In the genomic region with DNA sequence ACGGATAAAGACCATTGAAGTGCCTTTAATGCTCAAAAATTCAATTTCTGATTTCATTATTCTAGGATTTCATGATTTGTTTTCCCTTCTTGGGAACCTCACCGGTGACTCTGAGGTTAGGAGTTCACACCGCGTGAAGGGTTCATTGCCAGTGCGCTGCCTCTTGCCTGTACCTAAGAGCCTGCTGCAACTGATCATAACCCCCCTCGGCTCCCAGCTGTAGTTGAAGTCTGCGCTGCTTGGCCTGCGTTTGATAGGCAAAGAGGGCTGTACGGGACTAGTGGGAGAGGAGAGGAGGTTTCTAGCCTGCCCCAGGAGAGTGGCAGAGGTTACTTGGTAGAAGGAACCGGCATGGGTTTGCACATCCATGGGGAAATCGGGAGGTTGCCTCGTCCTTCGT, we compare ENCODE assay signal across 14 mouse cellular contexts.
DNase-seq lines count a peak whose midpoint lies in the region; ATAC-seq and TF ChIP-seq lines count a peak whose summit lies in the region.
"Had no signal": no experiment of that assay in that cellular context is flagged by ENCODE, and none has a peak within 500 bp of the region (broad histone marks: within the 10 kb centered on the region; RNA-seq: fewer than 3 reads in every experiment).

No protein-coding gene starts in this region.

- 0 out of 2 replicates have a peak overlapping the region, but pooled peaks have one; percentile 37 for H3K27ac ChIP-seq in forebrain, embryonic 10.5 days
- no peak overlapping the region for H3K27ac ChIP-seq in forebrain, embryonic 11.5 days (ENCODE audit: low read depth, low read length)
- peak overlapping the region; percentile 12; the same call in 1 of the 2 replicates for H3K27ac ChIP-seq in intestine, embryonic 16.5 days (ENCODE audit: low read length)
- no peak overlapping the region for H3K27ac ChIP-seq in intestine, postnatal 0 days (ENCODE audit: low read depth, low read length)
- H3K27ac ChIP-seq in embryonic facial prominence, embryonic 10.5 days (replicated peaks), result peak overlapping the region; percentile 40
- H3K27ac ChIP-seq in limb, embryonic 14.5 days (replicated peaks; ENCODE audit: low read depth, low read length), result peak overlapping the region; percentile 81
- no peak overlapping the region for H3K27ac ChIP-seq in cerebellum, adult 2 months (ENCODE audit: insufficient read depth, low read length)
- H3K27ac ChIP-seq: liver, embryonic 14.5 days had no signal

- intact Hi-C loops in left cerebral cortex, postnatal 4 days (cut with DNase I), result no loop called here

- peaks cover 50% of the 10 kb centered on the region for H3K4me1 ChIP-seq in forebrain, embryonic 10.5 days
- H3K4me1 ChIP-seq in forebrain, embryonic 11.5 days (replicated peaks; ENCODE audit: control insufficient read depth, insufficient read depth, low read length), result peaks cover 4% of the 10 kb centered on the region
- peaks cover 15% of the 10 kb centered on the region for H3K4me1 ChIP-seq in intestine, embryonic 16.5 days (ENCODE audit: control insufficient read depth, insufficient read depth, low read length)
- H3K4me1 ChIP-seq in intestine, postnatal 0 days (replicated peaks; ENCODE audit: control insufficient read depth, insufficient read depth, low read length), result no peaks in the 10 kb centered on the region
- H3K4me1 ChIP-seq in embryonic facial prominence, embryonic 10.5 days, result peaks cover 73% of the 10 kb centered on the region
- peaks cover 48% of the 10 kb centered on the region for H3K4me1 ChIP-seq in limb, embryonic 14.5 days (ENCODE audit: control insufficient read depth, insufficient read depth, low read length)
- H3K4me1 ChIP-seq in cerebellum, adult 2 months (ENCODE audit: control insufficient read depth, insufficient read depth, low read length), result peaks cover 1% of the 10 kb centered on the region; the same call in 1 of the 2 replicates

- H3K27me3 ChIP-seq in forebrain, embryonic 10.5 days (ENCODE audit: poor library complexity, severe bottlenecking), result no peaks in the 10 kb centered on the region
- no peaks in the 10 kb centered on the region for H3K27me3 ChIP-seq in forebrain, embryonic 11.5 days (ENCODE audit: control insufficient read depth, insufficient read depth, low read length)
- H3K27me3 ChIP-seq in intestine, embryonic 16.5 days (replicated peaks; ENCODE audit: control insufficient read depth, insufficient read depth, low read length), result no peaks in the 10 kb centered on the region
- H3K27me3 ChIP-seq in intestine, postnatal 0 days (replicated peaks; ENCODE audit: control insufficient read depth, insufficient read depth, low read length), result no peaks in the 10 kb centered on the region
- H3K27me3 ChIP-seq in embryonic facial prominence, embryonic 10.5 days (replicated peaks; ENCODE audit: low read depth, poor library complexity, severe bottlenecking), result no peaks in the 10 kb centered on the region
- no peaks in the 10 kb centered on the region for H3K27me3 ChIP-seq in limb, embryonic 14.5 days (ENCODE audit: control insufficient read depth, insufficient read depth, low read length)
- no peaks in the 10 kb centered on the region for H3K27me3 ChIP-seq in cerebellum, adult 2 months (ENCODE audit: control insufficient read depth, insufficient read depth, low read length)
- H3K27me3 ChIP-seq: midbrain, embryonic 12.5 days had no signal

- H3K4me3 ChIP-seq in forebrain, embryonic 10.5 days, result no peak overlapping the region
- no peak overlapping the region for H3K4me3 ChIP-seq in forebrain, embryonic 11.5 days (ENCODE audit: low read depth, low read length)
- no peak overlapping the region for H3K4me3 ChIP-seq in intestine, embryonic 16.5 days (ENCODE audit: low read length)
- H3K4me3 ChIP-seq in intestine, postnatal 0 days (ENCODE audit: low read depth, low read length), result no peak overlapping the region
- no peak overlapping the region for H3K4me3 ChIP-seq in embryonic facial prominence, embryonic 10.5 days
- no peak overlapping the region for H3K4me3 ChIP-seq in limb, embryonic 14.5 days (replicated peaks; ENCODE audit: low read length)
- no peak overlapping the region for H3K4me3 ChIP-seq in cerebellum, adult 2 months (replicated peaks; ENCODE audit: insufficient read depth, low read depth, low read length)
- H3K4me3 ChIP-seq: midbrain, embryonic 12.5 days; myocyte had no signal

- 77% methylated on average over 13 of the region's 13 CpGs for WGBS in forebrain, embryonic 10.5 days
- WGBS in forebrain, embryonic 11.5 days, result 73% methylated on average over 13 of the region's 13 CpGs
- 72% methylated on average over 13 of the region's 13 CpGs for WGBS in intestine, embryonic 16.5 days
- WGBS in intestine, postnatal 0 days, result 78% methylated on average over 13 of the region's 13 CpGs
- 63% methylated on average over 13 of the region's 13 CpGs for WGBS in embryonic facial prominence, embryonic 10.5 days
- 52% methylated on average over 13 of the region's 13 CpGs for WGBS in limb, embryonic 14.5 days
- WGBS in cerebellum, adult 2 months, result 78% methylated on average over 13 of the region's 13 CpGs

- no peak for TF ChIP-seq POLR2A in limb, embryonic 14.5 days (IDR thresholded peaks at IDR 0.05; ENCODE audit: borderline replicate concordance, extremely low read depth, insufficient read depth, insufficient read length)
- TF ChIP-seq POLR2A in cerebellum, adult 2 months (IDR thresholded peaks at IDR 0.05; ENCODE audit: borderline replicate concordance, insufficient read depth, low read length), result no peak

- no peak for ATAC-seq in forebrain, embryonic 11.5 days (replicated peaks; ENCODE audit: low FRiP score)
- no peak for ATAC-seq in intestine, embryonic 16.5 days
- ATAC-seq in intestine, postnatal 0 days, result no peak
- no peak for ATAC-seq in limb, embryonic 14.5 days (ENCODE audit: low FRiP score, low read depth)

- H3K36me3 ChIP-seq in forebrain, embryonic 10.5 days (replicated peaks), result peaks cover 73% of the 10 kb centered on the region
- peaks cover 4% of the 10 kb centered on the region; the same call in 1 of the 2 replicates for H3K36me3 ChIP-seq in forebrain, embryonic 11.5 days (ENCODE audit: control insufficient read depth, insufficient read depth, low read length)
- H3K36me3 ChIP-seq in intestine, embryonic 16.5 days (ENCODE audit: control insufficient read depth, insufficient read depth, low read length), result no peaks in the 10 kb centered on the region; the same call in 1 of the 2 replicates
- peaks cover 15% of the 10 kb centered on the region; the same call in 1 of the 2 replicates for H3K36me3 ChIP-seq in intestine, postnatal 0 days (ENCODE audit: control insufficient read depth, insufficient read depth)
- peaks cover 62% of the 10 kb centered on the region for H3K36me3 ChIP-seq in embryonic facial prominence, embryonic 10.5 days (replicated peaks)
- H3K36me3 ChIP-seq in limb, embryonic 14.5 days (ENCODE audit: control insufficient read depth, insufficient read depth, low read length), result peaks cover 26% of the 10 kb centered on the region

- no peak overlapping the region for H3K4me2 ChIP-seq in forebrain, embryonic 11.5 days (ENCODE audit: low read depth, low read length, severe bottlenecking)
- H3K4me2 ChIP-seq in intestine, embryonic 16.5 days (ENCODE audit: low read depth, low read length), result no peak overlapping the region
- no peak overlapping the region for H3K4me2 ChIP-seq in intestine, postnatal 0 days (replicated peaks; ENCODE audit: low read depth)
- H3K4me2 ChIP-seq in limb, embryonic 14.5 days (replicated peaks; ENCODE audit: low read depth, low read length, severe bottlenecking), result no peak overlapping the region
- H3K4me2 ChIP-seq: midbrain, embryonic 12.5 days had no signal

- no peak for DNase-seq in forebrain, embryonic 10.5 days (ENCODE audit: extremely low spot score, low spot score)
- DNase-seq in forebrain, embryonic 11.5 days (ENCODE audit: low spot score), result no peak
- peak; percentile 53 for DNase-seq in embryonic facial prominence, embryonic 10.5 days (ENCODE audit: low spot score)
- DNase-seq in limb, embryonic 14.5 days (ENCODE audit: low spot score), result no peak
- DNase-seq in left cerebral cortex, postnatal 4 days, result no peak
- DNase-seq in cerebellum, adult 2 months, result no peak
- DNase-seq: adrenal gland, adult 2 months; cerebellum, adult 8-10 months; lung, postnatal 36 days had no signal

- no peak overlapping the region for H3K9ac ChIP-seq in forebrain, embryonic 11.5 days (ENCODE audit: low read length)
- H3K9ac ChIP-seq in intestine, embryonic 16.5 days (ENCODE audit: low read depth, low read length), result no peak overlapping the region
- no peak overlapping the region for H3K9ac ChIP-seq in intestine, postnatal 0 days (ENCODE audit: low read depth, low read length)
- no peak overlapping the region for H3K9ac ChIP-seq in limb, embryonic 14.5 days (ENCODE audit: low read depth, low read length, severe bottlenecking)
- H3K9ac ChIP-seq: liver, embryonic 14.5 days; midbrain, embryonic 12.5 days had no signal

- no peaks in the 10 kb centered on the region for H3K9me3 ChIP-seq in forebrain, embryonic 10.5 days
- no peaks in the 10 kb centered on the region for H3K9me3 ChIP-seq in forebrain, embryonic 11.5 days (ENCODE audit: control insufficient read depth, low read length)
- no peaks in the 10 kb centered on the region for H3K9me3 ChIP-seq in intestine, embryonic 16.5 days (ENCODE audit: control insufficient read depth, low read length)
- no peaks in the 10 kb centered on the region for H3K9me3 ChIP-seq in intestine, postnatal 0 days (ENCODE audit: control insufficient read depth)
- H3K9me3 ChIP-seq in embryonic facial prominence, embryonic 10.5 days, result no peaks in the 10 kb centered on the region
- H3K9me3 ChIP-seq in limb, embryonic 14.5 days (ENCODE audit: control insufficient read depth, low read length), result no peaks in the 10 kb centered on the region
- H3K9me3 ChIP-seq: midbrain, embryonic 12.5 days had no signal

- TF ChIP-seq CTCF in intestine, postnatal 0 days (IDR thresholded peaks at IDR 0.05; ENCODE audit: low read depth), result no peak
- TF ChIP-seq CTCF in cerebellum, adult 2 months (IDR thresholded peaks at IDR 0.05; ENCODE audit: borderline replicate concordance, insufficient read depth, low read depth, low read length), result no peak

Comparison
In these comparisons a context has a peak if more than half of its experiments do, and no peak if none do; other contexts are left out.
1. H3K27ac ChIP-seq: peak in forebrain, embryonic 10.5 days (single experiment), intestine, embryonic 16.5 days (single experiment), embryonic facial prominence, embryonic 10.5 days (single experiment) and limb, embryonic 14.5 days (single experiment); none in forebrain, embryonic 11.5 days (single experiment), intestine, postnatal 0 days (single experiment) and cerebellum, adult 2 months (single experiment).